Mouse (Mus musculus): Measurements from ENCODE around the gene Kcnj9. TPM values are rescaled to one million over a fixed set of nuclear protein-coding genes. Genes with fewer than 3 reads are reported as not detected.

Gene Kcnj9
- polyA plus RNA-seq, 2 experiments, result 0.01 TPM; not detected in 1

GRCm38 (mm10) chr1:172309699-172310398 lies 19.3 kb downstream of the Kcnj9 start:
- Histone ChIP-seq H3K9ac (ENCODE audit: low read depth, low read length, severe bottlenecking) (peak overlapping the region; percentile 48), H3K4me1 (ENCODE audit: control insufficient read depth, insufficient read depth, low read length) (peaks cover 26% of the 10 kb centered on the region), H3K4me2 (replicated peaks; ENCODE audit: low read depth, low read length, severe bottlenecking) (peak overlapping the region; percentile 67), H3K27ac (replicated peaks; ENCODE audit: low read depth, low read length) (peak overlapping the region; percentile 90), H3K9me3 (ENCODE audit: control insufficient read depth, low read length) (no peaks in the 10 kb centered on the region), H3K27me3 (ENCODE audit: control insufficient read depth, insufficient read depth, low read length) (no peaks in the 10 kb centered on the region), H3K36me3 (ENCODE audit: control insufficient read depth, insufficient read depth, low read length) (no peaks in the 10 kb centered on the region), H3K4me3 (replicated peaks; ENCODE audit: low read length) (peak overlapping the region; percentile 26)
- DNase-seq (ENCODE audit: low spot score) (peak; percentile 98), ATAC-seq (ENCODE audit: low FRiP score, low read depth) (peak; percentile 84)
- no peak for TF ChIP-seq POLR2A (IDR thresholded peaks at IDR 0.05; ENCODE audit: borderline replicate concordance, extremely low read depth, insufficient read depth, insufficient read length)
- 2% methylated on average over 14 of the region's 14 CpGs for WGBS

DNA sequence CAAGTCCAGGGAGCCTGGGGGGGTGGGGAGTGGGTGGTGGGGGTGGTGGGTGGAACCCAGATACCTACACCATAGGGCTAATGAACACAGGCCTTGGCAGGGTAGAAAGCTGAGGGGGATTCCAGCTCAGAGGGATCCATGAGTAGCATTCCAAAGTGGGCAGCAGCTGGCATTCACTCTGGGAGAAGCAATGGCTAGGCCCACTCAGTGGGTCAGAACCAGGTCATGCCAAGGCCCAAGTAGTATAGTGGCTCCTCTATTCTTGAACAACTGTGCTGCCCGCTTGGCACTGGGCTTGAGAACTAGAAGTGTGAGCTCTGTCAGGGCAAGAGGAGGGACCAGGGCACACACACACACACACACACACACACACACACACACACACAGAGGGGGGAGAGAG lies 20.7 kb downstream of the Kcnj9 start:
- ATAC-seq (ENCODE audit: low FRiP score, low read depth) (no peak), DNase-seq (ENCODE audit: low spot score) (no peak)
- H3K4me1 ChIP-seq (ENCODE audit: control insufficient read depth, insufficient read depth, low read length), result peaks cover 22% of the 10 kb centered on the region
- WGBS, result 94% methylated on average over 1 of the region's 1 CpGs
- H3K4me3 ChIP-seq (replicated peaks; ENCODE audit: low read length), result no peak overlapping the region
- H3K9ac ChIP-seq (ENCODE audit: low read depth, low read length, severe bottlenecking), result no peak overlapping the region
- no peak overlapping the region for H3K4me2 ChIP-seq (replicated peaks; ENCODE audit: low read depth, low read length, severe bottlenecking)
- H3K36me3 ChIP-seq (ENCODE audit: control insufficient read depth, insufficient read depth, low read length), result no peaks in the 10 kb centered on the region
- H3K27ac ChIP-seq (replicated peaks; ENCODE audit: low read depth, low read length), result peak overlapping the region; percentile 65
- no peak for TF ChIP-seq POLR2A (IDR thresholded peaks at IDR 0.05; ENCODE audit: borderline replicate concordance, extremely low read depth, insufficient read depth, insufficient read length)
- H3K27me3 ChIP-seq (ENCODE audit: control insufficient read depth, insufficient read depth, low read length), result no peaks in the 10 kb centered on the region
- H3K9me3 ChIP-seq (ENCODE audit: control insufficient read depth, low read length), result no peaks in the 10 kb centered on the region

DNA sequence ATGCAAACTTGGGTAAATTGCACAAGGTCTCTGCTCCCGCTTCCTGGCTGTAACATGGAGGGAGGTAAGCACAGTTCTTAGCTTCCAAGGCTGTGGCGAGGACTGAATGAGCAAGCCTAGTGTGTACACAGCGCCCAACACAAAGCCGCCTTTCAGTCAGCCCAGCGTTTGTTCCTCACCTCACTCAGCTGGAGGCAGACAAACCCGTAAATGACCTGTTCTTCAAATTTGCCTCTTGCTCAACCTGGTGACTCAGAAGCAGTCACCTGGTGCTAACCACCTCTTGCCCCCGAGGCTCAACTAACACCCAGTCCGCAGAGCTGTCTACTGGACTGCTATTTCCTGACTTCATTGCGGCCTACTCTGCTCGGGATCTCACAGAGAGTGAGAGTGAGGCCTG lies 21.2 kb downstream of the Kcnj9 start:
- Histone ChIP-seq H3K9me3 (ENCODE audit: control insufficient read depth, low read length) (no peaks in the 10 kb centered on the region), H3K27me3 (ENCODE audit: control insufficient read depth, insufficient read depth, low read length) (no peaks in the 10 kb centered on the region), H3K9ac (ENCODE audit: low read depth, low read length, severe bottlenecking) (no peak overlapping the region), H3K36me3 (ENCODE audit: control insufficient read depth, insufficient read depth, low read length) (no peaks in the 10 kb centered on the region), H3K4me2 (replicated peaks; ENCODE audit: low read depth, low read length, severe bottlenecking) (no peak overlapping the region), H3K4me1 (ENCODE audit: control insufficient read depth, insufficient read depth, low read length) (peaks cover 17% of the 10 kb centered on the region), H3K4me3 (replicated peaks; ENCODE audit: low read length) (no peak overlapping the region), H3K27ac (replicated peaks; ENCODE audit: low read depth, low read length) (peak overlapping the region; percentile 65)
- no peak for TF ChIP-seq POLR2A (IDR thresholded peaks at IDR 0.05; ENCODE audit: borderline replicate concordance, extremely low read depth, insufficient read depth, insufficient read length)
- ATAC-seq (ENCODE audit: low FRiP score, low read depth) (no peak), DNase-seq (ENCODE audit: low spot score) (peak; percentile 34)
- 55% methylated on average over 10 of the region's 10 CpGs for WGBS

- H3K27me3 ChIP-seq (ENCODE audit: control insufficient read depth, insufficient read depth, low read length), result no peaks in the 10 kb centered on the region
- H3K36me3 ChIP-seq (ENCODE audit: control insufficient read depth, insufficient read depth, low read length), result no peaks in the 10 kb centered on the region
- no peak overlapping the region for H3K4me3 ChIP-seq (replicated peaks; ENCODE audit: low read length)
- H3K27ac ChIP-seq (replicated peaks; ENCODE audit: low read depth, low read length), result peak overlapping the region; percentile 63; the same call in 1 of the 2 replicates
- no peak overlapping the region for H3K9ac ChIP-seq (ENCODE audit: low read depth, low read length, severe bottlenecking)
- DNase-seq (ENCODE audit: low spot score) (no peak), ATAC-seq (ENCODE audit: low FRiP score, low read depth) (no peak)
- no peaks in the 10 kb centered on the region for H3K9me3 ChIP-seq (ENCODE audit: control insufficient read depth, low read length)
- 73% methylated on average over 6 of the region's 6 CpGs for WGBS
- no peak overlapping the region for H3K4me2 ChIP-seq (replicated peaks; ENCODE audit: low read depth, low read length, severe bottlenecking)
- TF ChIP-seq POLR2A (IDR thresholded peaks at IDR 0.05; ENCODE audit: borderline replicate concordance, extremely low read depth, insufficient read depth, insufficient read length), result no peak
- H3K4me1 ChIP-seq (ENCODE audit: control insufficient read depth, insufficient read depth, low read length), result peaks cover 15% of the 10 kb centered on the region
Measured at GRCm38 (mm10) chr1:172306885-172307284, 22.2 kb downstream of the Kcnj9 start.

DNA sequence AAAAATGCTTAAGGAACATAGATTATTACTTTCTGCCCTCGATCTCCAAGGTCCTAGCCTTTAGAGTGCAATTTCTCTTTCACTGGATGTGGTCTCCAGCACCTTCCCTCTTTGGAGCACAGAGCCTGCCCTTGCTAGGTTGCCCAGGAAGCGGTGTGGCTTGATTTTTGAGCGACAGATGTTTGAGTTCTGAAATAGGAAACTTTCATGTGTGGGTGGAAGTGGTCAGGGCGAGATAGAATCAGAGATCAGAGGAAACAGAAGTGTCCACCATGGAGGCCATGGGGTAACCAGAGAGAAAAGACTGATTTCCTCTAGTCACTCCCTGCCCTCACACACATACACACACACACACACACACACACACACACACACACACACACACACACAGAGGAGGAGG lies 22.9 kb downstream of the Kcnj9 start:
- 65% methylated on average over 4 of the region's 4 CpGs for WGBS
- H3K9ac ChIP-seq (ENCODE audit: low read depth, low read length, severe bottlenecking), result no peak overlapping the region
- no peak overlapping the region for H3K4me2 ChIP-seq (replicated peaks; ENCODE audit: low read depth, low read length, severe bottlenecking)
- H3K27me3 ChIP-seq (ENCODE audit: control insufficient read depth, insufficient read depth, low read length), result no peaks in the 10 kb centered on the region
- no peaks in the 10 kb centered on the region for H3K9me3 ChIP-seq (ENCODE audit: control insufficient read depth, low read length)
- no peak for ATAC-seq (ENCODE audit: low FRiP score, low read depth)
- TF ChIP-seq POLR2A (IDR thresholded peaks at IDR 0.05; ENCODE audit: borderline replicate concordance, extremely low read depth, insufficient read depth, insufficient read length), result no peak
- no peak overlapping the region for H3K27ac ChIP-seq (replicated peaks; ENCODE audit: low read depth, low read length)
- no peak for DNase-seq (ENCODE audit: low spot score)
- no peak overlapping the region for H3K4me3 ChIP-seq (replicated peaks; ENCODE audit: low read length)
- H3K4me1 ChIP-seq (ENCODE audit: control insufficient read depth, insufficient read depth, low read length), result peaks cover 18% of the 10 kb centered on the region
- no peaks in the 10 kb centered on the region for H3K36me3 ChIP-seq (ENCODE audit: control insufficient read depth, insufficient read depth, low read length)
